Mouse (Mus musculus) intestine, postnatal 0 days (tissue): ENCODE results near the gene Mfsd4b3. TPM values are rescaled to one million over a fixed set of nuclear protein-coding genes. Genes with fewer than 3 reads are reported as not detected.
A peak's percentile ranks its signal among the peaks of the same experiment; 100 is the strongest.
"Not testable (repeated sequence)": the region's sequence is repeated elsewhere in the genome, so short reads cannot be mapped to it uniquely, and the experiment has no call there.

ENCODE experiments used
- ATAC-seq: fragments of 200-750 bp; cut with Nextera tagmentation; 2 replicates; pipeline ENCODE4 v1.8.0; 2017; ENCODE audit warnings: mild to moderate bottlenecking, moderate TSS enrichment, moderate library complexity
- H3K27ac ChIP-seq: fragments of 300-500 bp; sonication (generic); 2 replicates; pipeline ENCODE4 v1.5.1; 2014; ENCODE audit warnings: mild to moderate bottlenecking, low read depth, low read length, moderate library complexity
- H3K27me3 ChIP-seq: fragments of 300-500 bp; sonication (generic); replicated peaks from 2 replicates; pipeline ENCODE4 v1.6.1; 2014; ENCODE audit warnings: low read length, mixed read lengths; ENCODE audit not compliant: control insufficient read depth, insufficient read depth
- H3K36me3 ChIP-seq: fragments of 300-500 bp; sonication (generic); 2 replicates; pipeline ENCODE4 v1.6.1; 2014; ENCODE audit warnings: mild to moderate bottlenecking, moderate library complexity; ENCODE audit not compliant: control insufficient read depth, insufficient read depth
- H3K4me1 ChIP-seq: fragments of 300-500 bp; sonication (generic); replicated peaks from 2 replicates; pipeline ENCODE4 v1.6.1; 2014; ENCODE audit warnings: antibody characterized with exemption, low read length, mixed read lengths; ENCODE audit not compliant: control insufficient read depth, insufficient read depth
- H3K4me2 ChIP-seq: fragments of 300-500 bp; sonication (generic); replicated peaks from 2 replicates; pipeline ENCODE4 v1.6.1; 2014; ENCODE audit warnings: low read depth, mild to moderate bottlenecking, moderate library complexity
- H3K4me3 ChIP-seq: fragments of 300-500 bp; sonication (generic); 2 replicates; pipeline ENCODE4 v1.5.1; 2014; ENCODE audit warnings: low read depth, low read length
- H3K9ac ChIP-seq: fragments of 300-500 bp; sonication (generic); 2 replicates; pipeline ENCODE4 v1.6.1; 2014; ENCODE audit warnings: mild to moderate bottlenecking, low read depth, low read length
- H3K9me3 ChIP-seq: fragments of 300-500 bp; sonication (generic); 2 replicates; pipeline ENCODE4 v1.6.1; 2016; ENCODE audit warnings: mixed run types; ENCODE audit not compliant: control insufficient read depth
- CTCF ChIP-seq: sonication (generic); IDR thresholded peaks from 2 replicates; pipeline ENCODE4 v1.5.1; 2016; ENCODE audit warnings: low read depth, mild to moderate bottlenecking, control low read depth, antibody characterized with exemption, moderate library complexity
- WGBS: fragments of 180-500 bp; shearing (Covaris S2); extraction: QIAGEN DNeasy Blood & Tissue Kit; methylation state at CpG from one replicate; pipeline ENCODE4 v1.1.7; 2014; 5-methylcytosine and 5-hydroxymethylcytosine counted together
- polyA plus RNA-seq: library from polyadenylated mRNA; unstranded; fragments of >200 nt; fragmentation: Nextera tagmentation; extraction: Ambion mirVana; gene quantifications from 2 replicates; pipeline ENCODE4 v1.2.1, GENCODE M21; 2015

Mfsd4b3 gene
- 7.8 and 9.0 TPM in 2 replicates for polyA plus RNA-seq

- H3K4me2 ChIP-seq = peak within 1 kb of the TSS; percentile 85
- H3K27me3 ChIP-seq = no peaks in the 10 kb centered on the region
- WGBS = under 1% methylated on average over 38 of the region's 38 CpGs
- peak; percentile 94 for ATAC-seq
- H3K9ac ChIP-seq = peak within 1 kb of the TSS; percentile 78
- no peaks in the 10 kb centered on the region for H3K36me3 ChIP-seq
- no peaks in the 10 kb centered on the region for H3K9me3 ChIP-seq
- peak within 1 kb of the TSS; percentile 53 for H3K4me3 ChIP-seq
- H3K4me1 ChIP-seq = no peaks in the 10 kb centered on the region
- H3K27ac ChIP-seq = peak within 1 kb of the TSS; percentile 96
- peak; percentile 92 for TF ChIP-seq CTCF
Measured at GRCm38 (mm10) chr10:39959761-39960440, at the start of gene Mfsd4b3. Mfsd4b3 (minus strand) TSS chr10:39960153.

GRCm38 (mm10) chr10:40009591-40009990 is 49.6 kb upstream of the Mfsd4b3 start:
- TF ChIP-seq CTCF = no peak

GRCm38 (mm10) chr10:40008847-40009246 is 48.9 kb upstream of the Mfsd4b3 start:
- H3K9ac ChIP-seq, H3K36me3 ChIP-seq, H3K4me2 ChIP-seq, H3K4me1 ChIP-seq, ATAC-seq, H3K9me3 ChIP-seq, H3K27me3 ChIP-seq, H3K4me3 ChIP-seq, H3K27ac ChIP-seq: not testable (repeated sequence)
- 68% methylated on average over 4 of the region's 4 CpGs for WGBS

More at GRCm38 (mm10) chr10:40009591-40009990, 49.6 kb upstream of the Mfsd4b3 start:
- Histone ChIP-seq H3K9ac (no peak overlapping the region), H3K4me3 (no peak overlapping the region), H3K4me2 (no peak overlapping the region), H3K4me1 (no peaks in the 10 kb centered on the region), H3K27me3 (no peaks in the 10 kb centered on the region), H3K27ac (no peak overlapping the region), H3K36me3 (no peaks in the 10 kb centered on the region), H3K9me3 (no peaks in the 10 kb centered on the region)
- ATAC-seq = no peak
- 84% methylated on average over 11 of the region's 11 CpGs for WGBS

- no peak overlapping the region for H3K4me2 ChIP-seq
- no peak for ATAC-seq
- no peaks in the 10 kb centered on the region for H3K9me3 ChIP-seq
- H3K4me3 ChIP-seq = no peak overlapping the region
- no peak overlapping the region for H3K9ac ChIP-seq
- WGBS = 88% methylated on average over 4 of the region's 4 CpGs
- H3K27ac ChIP-seq = no peak overlapping the region
- H3K4me1 ChIP-seq = no peaks in the 10 kb centered on the region
- no peaks in the 10 kb centered on the region for H3K27me3 ChIP-seq
- H3K36me3 ChIP-seq = no peaks in the 10 kb centered on the region
- TF ChIP-seq CTCF = no peak
Measured at GRCm38 (mm10) chr10:40007953-40008352, 48.0 kb upstream of the Mfsd4b3 start.

- TF ChIP-seq CTCF = no peak
- WGBS = 57% methylated on average over 10 of the region's 10 CpGs
Measured at GRCm38 (mm10) chr10:40006963-40007362, 47.0 kb upstream of the Mfsd4b3 start.

GRCm38 (mm10) chr10:40000746-40001145 is 40.8 kb upstream of the Mfsd4b3 start:
- Histone ChIP-seq H3K27ac (no peak overlapping the region), H3K9me3 (no peaks in the 10 kb centered on the region), H3K27me3 (no peaks in the 10 kb centered on the region), H3K36me3 (no peaks in the 10 kb centered on the region), H3K4me3 (no peak overlapping the region), H3K4me2 (no peak overlapping the region), H3K4me1 (no peaks in the 10 kb centered on the region), H3K9ac (no peak overlapping the region)
- TF ChIP-seq CTCF = no peak
- ATAC-seq = no peak
- WGBS = 91% methylated on average over 2 of the region's 2 CpGs

More at GRCm38 (mm10) chr10:40006963-40007362, 47.0 kb upstream of the Mfsd4b3 start:
- Histone ChIP-seq H3K4me1 (no peaks in the 10 kb centered on the region), H3K4me2 (no peak overlapping the region), H3K9ac (no peak overlapping the region), H3K4me3 (no peak overlapping the region), H3K27ac (no peak overlapping the region), H3K36me3 (no peaks in the 10 kb centered on the region), H3K27me3 (no peaks in the 10 kb centered on the region), H3K9me3 (no peaks in the 10 kb centered on the region)
- ATAC-seq = peak; percentile 31; the same call in 1 of the 2 replicates

GRCm38 (mm10) chr10:39991155-39991554 is 31.2 kb upstream of the Mfsd4b3 start:
- no peaks in the 10 kb centered on the region for H3K9me3 ChIP-seq
- 25% methylated on average over 4 of the region's 4 CpGs for WGBS
- H3K4me2 ChIP-seq = no peak overlapping the region
- no peak overlapping the region for H3K27ac ChIP-seq
- no peaks in the 10 kb centered on the region for H3K36me3 ChIP-seq
- ATAC-seq = no peak
- no peak for TF ChIP-seq CTCF
- no peak overlapping the region for H3K9ac ChIP-seq
- H3K4me1 ChIP-seq = no peaks in the 10 kb centered on the region
- H3K4me3 ChIP-seq = no peak overlapping the region
- no peaks in the 10 kb centered on the region for H3K27me3 ChIP-seq
